Mouse (Mus musculus): ENCODE data around the gene C5ar1.

GRCm38 (mm10) chr7:16202756-16203504 lies 56.4 kb downstream of the C5ar1 start:
- TF ChIP-seq ZC3H11A (IDR thresholded peaks at IDR 0.05; ENCODE audit: borderline replicate concordance, low read depth, low read length), result no peak
- no peak for TF ChIP-seq CHD2 (IDR thresholded peaks at IDR 0.05; ENCODE audit: low read depth, low read length)

All from ES-E14 (cell line).